8 mouse cellular contexts compared by ENCODE assay signal in the genomic region with DNA sequence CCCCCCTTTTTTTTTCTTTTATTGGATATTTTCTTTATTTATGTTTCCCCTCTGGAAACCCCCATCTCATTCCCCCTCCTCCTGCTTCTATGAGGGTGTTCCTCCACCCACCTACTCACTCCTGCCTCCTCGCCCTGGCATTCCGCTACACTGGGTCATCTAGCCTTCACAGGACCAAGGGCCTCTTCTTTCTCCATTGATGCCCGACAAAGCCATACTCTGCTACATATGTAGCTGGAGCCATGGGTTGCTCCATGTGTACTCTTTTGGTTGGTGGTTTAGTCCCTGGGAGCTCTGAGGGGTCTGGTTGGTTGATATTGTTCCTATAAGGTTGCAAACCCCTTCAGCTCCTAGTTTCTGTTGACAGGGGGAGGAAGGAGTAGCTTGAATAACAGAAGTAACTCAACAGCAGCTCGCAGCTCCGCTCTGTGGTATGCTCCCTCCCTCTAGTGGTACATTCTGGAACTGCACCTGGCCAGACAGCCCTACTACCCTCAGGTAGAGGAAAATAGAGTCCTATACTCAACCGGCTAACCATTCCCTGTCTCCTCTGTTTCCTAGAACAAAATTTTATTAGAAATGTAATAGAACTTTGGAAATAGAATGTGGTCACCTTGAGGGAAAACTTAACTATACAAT. TPM values are rescaled to one million over a fixed set of nuclear protein-coding genes. Genes with fewer than 3 reads are reported as not detected.
A peak's percentile ranks its signal among the peaks of the same experiment; 100 is the strongest.
DNase-seq lines count a peak whose midpoint lies in the region; ATAC-seq lines count a peak whose summit lies in the region.

No protein-coding gene starts in this region.

- DNase-seq in CD4-positive, CD25-positive, alpha-beta regulatory T cell, adult 2 months (ENCODE audit: low read depth, low spot score), result peak; percentile 83
- DNase-seq in brain, adult 2 months (ENCODE audit: low read depth, low spot score), result peak; percentile 85
- peak; percentile 80 for DNase-seq in kidney, postnatal 14 days
- peak; percentile 79 for DNase-seq in neural tube, embryonic 11.5 days (ENCODE audit: low spot score)
- DNase-seq in telencephalon, adult 2 months (ENCODE audit: low read depth, low spot score), result peak; percentile 34

- ATAC-seq in erythroid progenitor cell, adult 5-6 weeks (replicated peaks; ENCODE audit: low FRiP score, poor library complexity, severe bottlenecking), result 0 out of 2 replicates have a peak, but pooled peaks have one; percentile 57
- 0 out of 2 replicates have a peak, but pooled peaks have one; percentile 55 for ATAC-seq in heart, embryonic 16.5 days (replicated peaks; ENCODE audit: extremely low read depth, insufficient read depth, low FRiP score)
- ATAC-seq in liver, embryonic 12.5 days, result peak; percentile 49; the same call in 1 of the 2 replicates
- peak; percentile 87 for ATAC-seq in neural tube, embryonic 11.5 days (ENCODE audit: insufficient read depth, low FRiP score, low TSS enrichment)

- WGBS in heart, embryonic 16.5 days, result 55% methylated on average over 6 of the region's 6 CpGs
- 56% methylated on average over 6 of the region's 6 CpGs for WGBS in liver, embryonic 12.5 days (ENCODE audit: insufficient replicate concordance)
- 53% methylated on average over 6 of the region's 6 CpGs for WGBS in neural tube, embryonic 11.5 days

- H3K4me3 ChIP-seq in heart, embryonic 16.5 days (ENCODE audit: low read length), result no peak overlapping the region
- no peak overlapping the region for H3K4me3 ChIP-seq in liver, embryonic 12.5 days
- no peak overlapping the region for H3K4me3 ChIP-seq in neural tube, embryonic 11.5 days (ENCODE audit: low read depth, low read length)

- H3K9ac ChIP-seq in heart, embryonic 16.5 days (ENCODE audit: low read length), result no peak overlapping the region
- no peak overlapping the region for H3K9ac ChIP-seq in liver, embryonic 12.5 days
- no peak overlapping the region for H3K9ac ChIP-seq in neural tube, embryonic 11.5 days (ENCODE audit: low read length)

- no peaks in the 10 kb centered on the region for H3K4me1 ChIP-seq in heart, embryonic 16.5 days (ENCODE audit: control insufficient read depth, insufficient read depth, low read length)
- no peaks in the 10 kb centered on the region for H3K4me1 ChIP-seq in liver, embryonic 12.5 days
- H3K4me1 ChIP-seq in neural tube, embryonic 11.5 days (ENCODE audit: control insufficient read depth, insufficient read depth, low read length), result no peaks in the 10 kb centered on the region

- H3K27me3 ChIP-seq in heart, embryonic 16.5 days (ENCODE audit: control insufficient read depth, insufficient read depth, low read length), result no peaks in the 10 kb centered on the region
- H3K27me3 ChIP-seq in liver, embryonic 12.5 days (replicated peaks), result no peaks in the 10 kb centered on the region
- no peaks in the 10 kb centered on the region for H3K27me3 ChIP-seq in neural tube, embryonic 11.5 days (ENCODE audit: control insufficient read depth, insufficient read depth, low read length)

- H3K9me3 ChIP-seq in heart, embryonic 16.5 days (replicated peaks; ENCODE audit: control insufficient read depth, low read length), result no peaks in the 10 kb centered on the region
- no peaks in the 10 kb centered on the region for H3K9me3 ChIP-seq in liver, embryonic 12.5 days (replicated peaks)
- no peaks in the 10 kb centered on the region for H3K9me3 ChIP-seq in neural tube, embryonic 11.5 days (ENCODE audit: control insufficient read depth, low read length)

- no peak overlapping the region for H3K4me2 ChIP-seq in heart, embryonic 16.5 days (ENCODE audit: low read depth, low read length)
- no peak overlapping the region for H3K4me2 ChIP-seq in liver, embryonic 12.5 days
- no peak overlapping the region for H3K4me2 ChIP-seq in neural tube, embryonic 11.5 days (ENCODE audit: low read depth)

- H3K27ac ChIP-seq in heart, embryonic 16.5 days (ENCODE audit: low read length), result no peak overlapping the region
- H3K27ac ChIP-seq in liver, embryonic 12.5 days, result no peak overlapping the region
- H3K27ac ChIP-seq in neural tube, embryonic 11.5 days (ENCODE audit: low read depth, low read length), result no peak overlapping the region

- H3K36me3 ChIP-seq in heart, embryonic 16.5 days (ENCODE audit: control insufficient read depth, insufficient read depth), result no peaks in the 10 kb centered on the region
- H3K36me3 ChIP-seq in liver, embryonic 12.5 days, result no peaks in the 10 kb centered on the region
- H3K36me3 ChIP-seq in neural tube, embryonic 11.5 days (ENCODE audit: control insufficient read depth, insufficient read depth, low read length), result no peaks in the 10 kb centered on the region

RNA-seq across cellular contexts. Expression of a gene that starts 38.2 kb away (rescaled TPM):
- total RNA-seq in erythroid progenitor cell, adult 5-6 weeks (2015; ENCODE audit: low replicate concordance), result 0.84 and 1.1 TPM in 2 replicates
- total RNA-seq in erythroid progenitor cell, adult 5-6 weeks (2017; ENCODE audit: low replicate concordance), result 1.4 and 2.6 TPM in 2 replicates
- polyA plus RNA-seq in heart, embryonic 16.5 days (2015; fragmentation: Nextera tagmentation; extraction: Ambion mirVana), result 471 and 489 TPM in 2 replicates
- 11.6 and 13.3 TPM in 2 replicates for polyA plus RNA-seq in liver, embryonic 12.5 days (2016; fragmentation: Nextera tagmentation; extraction: Ambion mirVana)
- polyA plus RNA-seq in neural tube, embryonic 11.5 days (2014; fragmentation: Nextera tagmentation; extraction: Ambion mirVana), result 157 and 158 TPM in 2 replicates

Comparison
In these comparisons a context has a peak if more than half of its experiments do, and no peak if none do; other contexts are left out.
1. DNase-seq: peak in every context shown above with its lines; median percentile 85 in brain, adult 2 months; 83 in CD4-positive, CD25-positive, alpha-beta regulatory T cell, adult 2 months; 80 in kidney, postnatal 14 days; 79 in neural tube, embryonic 11.5 days; 34 in telencephalon, adult 2 months.
2. RNA of a gene that starts 38.2 kb away (polyA plus RNA-seq): 471 to 489 TPM in heart, embryonic 16.5 days and 157 to 158 TPM in neural tube, embryonic 11.5 days; 11.6 to 13.3 TPM in liver, embryonic 12.5 days; every median in the first group is over 10 times any median in the second.
3. Peak in every context shown above with its lines, with median percentiles within 50 percentile points of each other: ATAC-seq.